Mouse (Mus musculus): ENCODE data around the gene Fam221b. TPM values are rescaled to one million over a fixed set of nuclear protein-coding genes. Genes with fewer than 3 reads are reported as not detected.
A peak's percentile ranks its signal among the peaks of the same experiment; 100 is the strongest.

Gene Fam221b
- 2.9 and 4.3 TPM in 2 replicates for polyA plus RNA-seq (2015; fragmentation: Nextera tagmentation; extraction: Ambion mirVana)

DNA sequence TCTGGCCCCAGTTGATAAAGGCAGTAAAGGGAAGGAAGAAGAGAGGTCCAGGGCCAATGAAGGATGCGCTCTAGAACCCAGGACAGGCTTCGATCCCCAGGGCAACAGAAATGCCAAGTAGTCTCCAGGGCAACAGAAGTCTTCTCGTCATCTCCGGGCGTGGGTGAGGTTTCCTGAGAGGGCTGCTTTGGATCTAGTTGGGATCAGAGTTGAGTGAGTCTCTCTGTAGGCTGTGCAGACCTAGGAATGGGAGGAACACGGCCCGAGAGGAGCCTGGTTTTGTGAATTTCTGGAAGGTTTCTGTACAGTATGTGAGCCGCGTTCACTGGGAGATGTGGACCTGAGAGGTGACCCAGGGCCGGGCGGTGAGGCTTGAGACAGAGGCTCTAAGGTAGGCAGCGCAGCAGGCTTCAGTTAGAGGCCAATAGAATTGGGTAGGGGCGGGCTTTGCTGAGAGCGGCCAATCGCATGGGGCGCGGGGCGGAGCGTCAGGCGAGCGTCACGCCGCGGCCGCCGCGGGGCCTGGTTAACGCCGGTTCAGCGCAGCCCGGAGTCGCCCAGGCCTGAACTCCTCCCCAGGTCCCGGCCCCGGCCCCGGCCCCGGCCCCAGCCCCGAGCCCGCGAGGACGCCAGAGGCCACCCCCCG lies at the start of gene Fam221b, which contains the start of gene Tmem8b:
Fam221b (minus strand) TSS at position 364 of the 646 bp plus-strand sequence.
Tmem8b (plus strand) TSS at position 190 of the 646 bp plus-strand sequence.
- H3K9me3 ChIP-seq (replicated peaks): no peaks in the 10 kb centered on the region
- WGBS: 1% methylated on average over 41 of the region's 41 CpGs
- peak within 1 kb of the TSS; percentile 86 for H3K4me2 ChIP-seq (replicated peaks)
- H3K36me3 ChIP-seq: no peaks in the 10 kb centered on the region
- peak within 1 kb of the TSS; percentile 82 for H3K4me3 ChIP-seq (replicated peaks)
- peaks cover 32% of the 10 kb centered on the region for H3K4me1 ChIP-seq
- H3K27ac ChIP-seq (replicated peaks): peak within 1 kb of the TSS; percentile 66
- ATAC-seq (ENCODE audit: insufficient number of reproducible peaks, low FRiP score, low TSS enrichment, low read depth): peak; percentile 92
- H3K9ac ChIP-seq: peak within 1 kb of the TSS; percentile 84
- H3K27me3 ChIP-seq: peaks cover 12% of the 10 kb centered on the region

DNA sequence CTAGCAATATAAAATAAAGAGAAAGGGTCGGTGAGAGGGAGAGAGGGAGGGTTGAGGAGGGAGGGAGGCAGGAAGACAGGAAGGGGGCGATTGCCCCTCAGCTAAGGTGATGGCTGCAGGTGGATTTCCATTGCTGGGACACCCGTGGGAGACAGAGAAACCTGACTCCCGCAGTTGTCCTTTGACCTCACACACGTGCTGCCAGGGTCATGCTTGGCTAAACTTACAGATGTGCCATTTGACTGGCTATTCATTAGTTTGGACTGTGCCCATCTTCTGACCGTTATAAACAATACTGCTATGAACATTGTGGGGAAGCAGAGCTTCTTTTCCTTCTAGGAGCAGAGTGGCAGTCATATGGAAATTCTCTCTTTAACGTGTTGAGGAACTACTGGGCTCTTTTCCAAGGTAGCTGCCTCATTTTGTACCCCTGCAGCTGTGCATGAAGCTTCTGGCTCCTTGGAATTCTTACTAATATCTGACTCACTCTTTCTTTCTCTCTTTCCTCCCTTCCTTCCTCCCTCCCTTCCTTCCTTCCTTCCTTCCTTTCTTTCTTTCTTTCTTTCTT lies 44.8 kb upstream of the Fam221b start:
- Histone ChIP-seq H3K4me1 (peaks cover 9% of the 10 kb centered on the region; the same call in 1 of the 2 replicates), H3K9ac (no peak overlapping the region), H3K4me3 (replicated peaks) (no peak overlapping the region), H3K9me3 (replicated peaks) (no peaks in the 10 kb centered on the region), H3K27ac (replicated peaks) (no peak overlapping the region), H3K27me3 (no peaks in the 10 kb centered on the region), H3K36me3 (no peaks in the 10 kb centered on the region), H3K4me2 (replicated peaks) (no peak overlapping the region)
- ATAC-seq (ENCODE audit: insufficient number of reproducible peaks, low FRiP score, low TSS enrichment, low read depth): no peak
- 27% methylated on average over 7 of the region's 7 CpGs for WGBS

- Histone ChIP-seq H3K36me3 (no peaks in the 10 kb centered on the region), H3K9me3 (replicated peaks) (no peaks in the 10 kb centered on the region), H3K4me2 (replicated peaks) (no peak overlapping the region), H3K4me1 (peaks cover 6% of the 10 kb centered on the region; the same call in 1 of the 2 replicates), H3K4me3 (replicated peaks) (no peak overlapping the region), H3K27me3 (no peaks in the 10 kb centered on the region), H3K9ac (no peak overlapping the region), H3K27ac (replicated peaks) (no peak overlapping the region)
- 0% methylated on average over 2 of the region's 2 CpGs for WGBS
- no peak for ATAC-seq (ENCODE audit: insufficient number of reproducible peaks, low FRiP score, low TSS enrichment, low read depth)
These were observed 42.9 kb upstream of the Fam221b start for GRCm38 (mm10) chr4:43711821-43712220.

- Histone ChIP-seq H3K4me3 (replicated peaks) (no peak within 1 kb of the TSS), H3K27me3 (no peaks in the 10 kb centered on the region), H3K9me3 (replicated peaks) (no peaks in the 10 kb centered on the region), H3K4me2 (replicated peaks) (no peak within 1 kb of the TSS), H3K36me3 (no peaks in the 10 kb centered on the region), H3K9ac (no peak within 1 kb of the TSS), H3K4me1 (peaks cover 6% of the 10 kb centered on the region; the same call in 1 of the 2 replicates), H3K27ac (replicated peaks) (no peak within 1 kb of the TSS)
- ATAC-seq (ENCODE audit: insufficient number of reproducible peaks, low FRiP score, low TSS enrichment, low read depth): no peak
- 60% methylated on average over 6 of the region's 6 CpGs for WGBS
These were observed 40.9 kb upstream of the Fam221b start, which contains the start of gene Olfr71 for GRCm38 (mm10) chr4:43709869-43710268. TSS of gene Olfr71 (minus strand) at chr4:43710255.

GRCm38 (mm10) chr4:43705991-43706390 lies 37.0 kb upstream of the Fam221b start:
- no peak for ATAC-seq (ENCODE audit: insufficient number of reproducible peaks, low FRiP score, low TSS enrichment, low read depth)
- WGBS: 82% methylated on average over 13 of the region's 13 CpGs
- H3K9me3 ChIP-seq (replicated peaks): no peaks in the 10 kb centered on the region

DNA sequence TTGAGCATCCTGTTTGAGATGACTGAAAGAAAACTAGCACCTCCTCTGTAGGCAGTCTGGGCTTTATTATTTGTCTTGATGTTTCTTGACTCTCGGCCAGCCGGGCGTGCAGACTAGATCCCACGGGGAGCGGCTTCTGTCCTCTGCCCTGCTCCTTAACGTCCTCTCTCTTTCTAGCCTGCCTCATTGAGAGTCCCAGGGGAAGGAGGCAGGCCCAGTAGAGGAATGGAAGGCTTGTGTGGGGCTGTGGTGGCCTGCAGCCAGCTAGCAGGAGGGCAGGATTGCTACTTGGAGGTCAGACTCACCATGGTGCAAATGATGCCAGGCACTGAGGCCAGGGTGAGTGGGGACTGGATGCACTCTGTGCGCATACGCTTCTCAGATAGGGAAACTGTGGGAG lies 34.9 kb upstream of the Fam221b start:
- Histone ChIP-seq H3K4me2 (replicated peaks) (no peak overlapping the region), H3K36me3 (no peaks in the 10 kb centered on the region), H3K9me3 (replicated peaks) (no peaks in the 10 kb centered on the region), H3K9ac (no peak overlapping the region), H3K27me3 (no peaks in the 10 kb centered on the region), H3K4me1 (no peaks in the 10 kb centered on the region), H3K4me3 (replicated peaks) (no peak overlapping the region), H3K27ac (replicated peaks) (no peak overlapping the region)
- no peak for ATAC-seq (ENCODE audit: insufficient number of reproducible peaks, low FRiP score, low TSS enrichment, low read depth)
- 76% methylated on average over 8 of the region's 8 CpGs for WGBS

More at GRCm38 (mm10) chr4:43705991-43706390, 37.0 kb upstream of the Fam221b start:
- no peaks in the 10 kb centered on the region for H3K36me3 ChIP-seq
- no peaks in the 10 kb centered on the region for H3K27me3 ChIP-seq
- H3K4me2 ChIP-seq (replicated peaks): no peak overlapping the region
- no peak overlapping the region for H3K4me3 ChIP-seq (replicated peaks)
- H3K4me1 ChIP-seq: no peaks in the 10 kb centered on the region
- H3K27ac ChIP-seq (replicated peaks): no peak overlapping the region
- no peak overlapping the region for H3K9ac ChIP-seq

DNA sequence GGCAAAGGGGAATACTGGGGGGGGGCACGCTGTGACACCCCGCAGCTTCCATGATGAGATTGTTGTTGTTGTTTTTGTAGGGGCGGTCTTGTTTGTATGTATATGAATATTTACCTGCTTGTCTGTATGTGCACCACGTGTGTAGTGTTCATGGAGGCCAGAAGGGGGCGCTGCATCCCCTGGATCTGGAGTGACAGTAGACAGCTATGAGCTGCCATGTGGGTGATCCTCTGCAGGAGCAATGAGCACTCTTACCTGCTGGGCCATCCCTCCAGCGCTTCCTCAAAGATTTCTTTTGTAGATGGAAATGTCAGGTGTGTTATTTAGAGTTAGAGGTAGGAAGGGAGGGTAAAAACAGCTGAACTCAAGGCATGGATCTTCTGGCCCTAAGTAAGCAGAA lies 34.5 kb upstream of the Fam221b start:
- no peaks in the 10 kb centered on the region for H3K9me3 ChIP-seq (replicated peaks)
- no peaks in the 10 kb centered on the region for H3K27me3 ChIP-seq
- H3K9ac ChIP-seq: no peak overlapping the region
- ATAC-seq (ENCODE audit: insufficient number of reproducible peaks, low FRiP score, low TSS enrichment, low read depth): no peak
- no peaks in the 10 kb centered on the region for H3K36me3 ChIP-seq
- WGBS: 77% methylated on average over 6 of the region's 6 CpGs
- no peak overlapping the region for H3K4me2 ChIP-seq (replicated peaks)
- H3K4me3 ChIP-seq (replicated peaks): no peak overlapping the region
- H3K4me1 ChIP-seq: no peaks in the 10 kb centered on the region
- H3K27ac ChIP-seq (replicated peaks): no peak overlapping the region

- Histone ChIP-seq H3K27ac (replicated peaks) (no peak within 1 kb of the TSS), H3K9me3 (replicated peaks) (no peaks in the 10 kb centered on the region), H3K27me3 (no peaks in the 10 kb centered on the region), H3K4me1 (0 out of 2 replicates have a peak, but pooled peaks cover 2% of the 10 kb centered on the region), H3K4me2 (replicated peaks) (no peak within 1 kb of the TSS), H3K9ac (no peak within 1 kb of the TSS), H3K4me3 (replicated peaks) (no peak within 1 kb of the TSS), H3K36me3 (no peaks in the 10 kb centered on the region)
- 82% methylated on average over 6 of the region's 6 CpGs for WGBS
- no peak for ATAC-seq (ENCODE audit: insufficient number of reproducible peaks, low FRiP score, low TSS enrichment, low read depth)
These were observed 31.8 kb upstream of the Fam221b start, which contains the start of gene Olfr70 for GRCm38 (mm10) chr4:43700707-43701106. TSS of gene Olfr70 (minus strand) at chr4:43700807.

DNA sequence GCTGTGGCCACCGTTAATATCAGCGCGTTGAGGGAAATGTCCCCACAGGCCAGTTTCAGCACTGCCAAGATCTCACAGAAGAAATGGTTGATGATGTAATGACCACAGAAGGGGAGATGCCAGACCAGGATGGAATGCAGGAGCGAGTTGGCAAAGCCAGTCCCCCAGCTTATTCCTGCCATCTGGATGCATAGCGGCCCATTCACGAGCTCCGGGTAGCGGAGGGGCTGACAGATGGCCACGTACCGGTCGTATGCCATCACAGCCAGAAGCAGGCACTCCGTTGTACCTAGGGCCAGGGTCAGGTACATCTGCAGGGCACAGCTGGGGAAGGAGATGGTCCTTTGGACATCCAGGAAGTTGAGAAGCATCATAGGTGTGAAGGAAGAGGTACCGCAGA lies 27.6 kb upstream of the Fam221b start:
- Histone ChIP-seq H3K9me3 (replicated peaks) (no peaks in the 10 kb centered on the region), H3K9ac (no peak overlapping the region), H3K27me3 (no peaks in the 10 kb centered on the region), H3K4me2 (replicated peaks) (no peak overlapping the region), H3K27ac (replicated peaks) (no peak overlapping the region), H3K36me3 (no peaks in the 10 kb centered on the region), H3K4me3 (replicated peaks) (no peak overlapping the region), H3K4me1 (0 out of 2 replicates have a peak, but pooled peaks cover 7% of the 10 kb centered on the region)
- 86% methylated on average over 13 of the region's 13 CpGs for WGBS
- ATAC-seq (ENCODE audit: insufficient number of reproducible peaks, low FRiP score, low TSS enrichment, low read depth): no peak

DNA sequence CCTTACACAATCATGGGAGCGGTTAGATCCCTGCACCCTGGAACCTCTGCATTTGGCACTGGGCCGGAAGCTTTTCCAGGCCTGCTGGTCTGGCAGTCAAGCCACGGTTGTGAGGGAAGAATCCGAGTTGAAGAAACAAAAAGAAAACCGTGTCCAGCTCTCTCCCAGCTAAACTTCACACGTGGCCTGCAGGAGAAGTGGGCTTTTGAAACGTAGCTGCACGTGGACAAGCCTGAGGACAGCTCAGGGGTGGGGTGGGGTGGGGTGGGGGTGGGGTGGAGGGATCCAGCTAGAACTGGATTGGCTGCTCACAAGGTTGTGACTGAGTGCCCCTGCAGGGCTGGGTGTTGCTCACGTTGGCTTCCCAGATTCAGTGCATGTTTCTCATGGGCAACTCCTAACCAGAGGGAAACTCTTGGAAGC lies 26.3 kb upstream of the Fam221b start:
- Histone ChIP-seq H3K27me3 (no peaks in the 10 kb centered on the region), H3K27ac (replicated peaks) (no peak overlapping the region), H3K9me3 (replicated peaks) (no peaks in the 10 kb centered on the region), H3K9ac (no peak overlapping the region), H3K36me3 (no peaks in the 10 kb centered on the region; the same call in 1 of the 2 replicates), H3K4me2 (replicated peaks) (no peak overlapping the region), H3K4me3 (replicated peaks) (no peak overlapping the region), H3K4me1 (0 out of 2 replicates have a peak, but pooled peaks cover 7% of the 10 kb centered on the region)
- ATAC-seq (ENCODE audit: insufficient number of reproducible peaks, low FRiP score, low TSS enrichment, low read depth): no peak
- 21% methylated on average over 9 of the region's 9 CpGs for WGBS

GRCm38 (mm10) chr4:43694439-43695248 lies 25.7 kb upstream of the Fam221b start:
- H3K4me2 ChIP-seq (replicated peaks): no peak overlapping the region
- no peak overlapping the region for H3K27ac ChIP-seq (replicated peaks)
- H3K27me3 ChIP-seq: no peaks in the 10 kb centered on the region
- 0 out of 2 replicates have a peak, but pooled peaks cover 7% of the 10 kb centered on the region for H3K4me1 ChIP-seq
- WGBS: 84% methylated on average over 1 of the region's 1 CpGs
- no peak overlapping the region for H3K9ac ChIP-seq
- peaks cover 6% of the 10 kb centered on the region for H3K36me3 ChIP-seq
- H3K9me3 ChIP-seq (replicated peaks): no peaks in the 10 kb centered on the region
- no peak for ATAC-seq (ENCODE audit: insufficient number of reproducible peaks, low FRiP score, low TSS enrichment, low read depth)
- H3K4me3 ChIP-seq (replicated peaks): no peak overlapping the region
